Mouse (Mus musculus): Measurements from ENCODE around the gene Eif4b.
A peak's percentile ranks its signal among the peaks of the same experiment; 100 is the strongest.

Eif4b gene

GRCm38 (mm10) chr15:102073559-102074069, at the start of gene Eif4b:
TSS of gene Eif4b (plus strand) at chr15:102073773.
- peak; percentile 99 for DNase-seq (ENCODE audit: low read depth, low spot score)

GRCm38 (mm10) chr15:102023888-102024287, 49.7 kb upstream of the Eif4b start:
- DNase-seq (ENCODE audit: low read depth, low spot score) = no peak

- DNase-seq (ENCODE audit: low read depth, low spot score) = no peak
Measured at GRCm38 (mm10) chr15:102025136-102025872, 48.3 kb upstream of the Eif4b start.

- no peak for DNase-seq (ENCODE audit: low read depth, low spot score)
Measured at GRCm38 (mm10) chr15:102026430-102026829, 47.1 kb upstream of the Eif4b start.

- peak; percentile 74 for DNase-seq (ENCODE audit: low read depth, low spot score)
Measured at GRCm38 (mm10) chr15:102028040-102028439, 45.5 kb upstream of the Eif4b start, which contains the start of gene Krt18. TSS of gene Krt18 (plus strand) at chr15:102028180.

GRCm38 (mm10) chr15:102034121-102035053, 39.2 kb upstream of the Eif4b start:
- no peak for DNase-seq (ENCODE audit: low read depth, low spot score)

- no peak for DNase-seq (ENCODE audit: low read depth, low spot score)
Measured at GRCm38 (mm10) chr15:102040277-102040676, 33.3 kb upstream of the Eif4b start.

GRCm38 (mm10) chr15:102041951-102042350, 31.6 kb upstream of the Eif4b start:
- DNase-seq (ENCODE audit: low read depth, low spot score) = no peak

- no peak for DNase-seq (ENCODE audit: low read depth, low spot score)
Measured at GRCm38 (mm10) chr15:102044745-102045144, 28.8 kb upstream of the Eif4b start.

GRCm38 (mm10) chr15:102045691-102046090, 27.9 kb upstream of the Eif4b start:
- DNase-seq (ENCODE audit: low read depth, low spot score) = no peak

- no peak for DNase-seq (ENCODE audit: low read depth, low spot score)
Measured at GRCm38 (mm10) chr15:102048006-102048405, 25.6 kb upstream of the Eif4b start.

GRCm38 (mm10) chr15:102049871-102050270, 23.7 kb upstream of the Eif4b start:
- no peak for DNase-seq (ENCODE audit: low read depth, low spot score)

- DNase-seq (ENCODE audit: low read depth, low spot score) = peak; percentile 89
Measured at GRCm38 (mm10) chr15:102051920-102052683, 21.5 kb upstream of the Eif4b start.

- DNase-seq (ENCODE audit: low read depth, low spot score) = no peak
Measured at GRCm38 (mm10) chr15:102056495-102057174, 16.9 kb upstream of the Eif4b start.

GRCm38 (mm10) chr15:102065661-102066325, 7.8 kb upstream of the Eif4b start:
- peak; percentile 92 for DNase-seq (ENCODE audit: low read depth, low spot score)

- no peak for DNase-seq (ENCODE audit: low read depth, low spot score)
Measured at GRCm38 (mm10) chr15:102070476-102071467, 2.8 kb upstream of the Eif4b start.

- DNase-seq (ENCODE audit: low read depth, low spot score) = no peak
Measured at GRCm38 (mm10) chr15:102072963-102073558, 512 bp upstream of the Eif4b start.

- peak; percentile 83 for DNase-seq (ENCODE audit: low read depth, low spot score)
Measured at GRCm38 (mm10) chr15:102074070-102074731, 628 bp downstream of the Eif4b start.

All from R1 (cell line).